Mouse (Mus musculus) spleen, adult 2 months (tissue): ENCODE data around the gene Sectm1a. TPM values are rescaled to one million over a fixed set of nuclear protein-coding genes. Genes with fewer than 3 reads are reported as not detected.
"Not testable (repeated sequence)": the region's sequence is repeated elsewhere in the genome, so short reads cannot be mapped to it uniquely, and the experiment has no call there.

Experiments used
- DNase-seq, 2 experiments: peaks; one replicate each; pipeline versions ENCODE4 v3.0.0 to v3.0.0-alpha.2; 2012 to 2021; ENCODE audit warnings: low spot score in 2 of 2, low read depth in 1 of 2
- H3K27ac ChIP-seq: fragments of 200-500 bp; 2 replicates; pipeline ENCODE4 v1.5.1; 2012; ENCODE audit warnings: low read length, inconsistent platforms; ENCODE audit not compliant: insufficient read depth
- H3K27me3 ChIP-seq: fragments of 200-500 bp; 2 replicates; pipeline ENCODE4 v1.6.1; 2012; ENCODE audit warnings: mild to moderate bottlenecking, moderate library complexity, low read length, inconsistent platforms; ENCODE audit not compliant: control insufficient read depth, insufficient read depth
- H3K36me3 ChIP-seq: fragments of 200-500 bp; 2 replicates; pipeline ENCODE4 v1.6.1; 2012; ENCODE audit warnings: mild to moderate bottlenecking, low read length, inconsistent platforms; ENCODE audit not compliant: control insufficient read depth, insufficient read depth
- H3K4me1 ChIP-seq: fragments of 200-500 bp; 2 replicates; pipeline ENCODE4 v1.6.1; 2011; ENCODE audit warnings: inconsistent platforms; ENCODE audit not compliant: control insufficient read depth, insufficient read depth, insufficient read length
- H3K4me3 ChIP-seq: fragments of 200-500 bp; 2 replicates; pipeline ENCODE4 v1.5.1; 2011; ENCODE audit warnings: mild to moderate bottlenecking, inconsistent platforms; ENCODE audit not compliant: insufficient read depth, insufficient read length; ENCODE audit errors: extremely low read depth
- CTCF ChIP-seq: fragments of 200-500 bp; IDR thresholded peaks from 2 replicates; pipeline ENCODE4 v1.5.1; 2011; ENCODE audit warnings: mild to moderate bottlenecking, inconsistent platforms; ENCODE audit not compliant: insufficient read depth, insufficient read length, insufficient replicate concordance; ENCODE audit errors: extremely low read depth
- POLR2A ChIP-seq: fragments of 200-500 bp; IDR thresholded peaks from 2 replicates; pipeline ENCODE4 v1.6.1; 2011; ENCODE audit warnings: low read depth, low read length, inconsistent platforms
- WGBS: fragments of 180-500 bp; shearing (Covaris S2); methylation state at CpG from one replicate; pipeline ENCODE4 v1.1.7; 2018; 5-methylcytosine and 5-hydroxymethylcytosine counted together
- polyA plus RNA-seq: library from polyadenylated mRNA; depleted of rRNA; stranded (reverse); fragments of >200 nt; gene quantifications from 2 replicates; pipeline ENCODE4 v1.2.3, GENCODE M21; 2012

Gene Sectm1a
- polyA plus RNA-seq, 1 experiment = 5.0 TPM

DNA sequence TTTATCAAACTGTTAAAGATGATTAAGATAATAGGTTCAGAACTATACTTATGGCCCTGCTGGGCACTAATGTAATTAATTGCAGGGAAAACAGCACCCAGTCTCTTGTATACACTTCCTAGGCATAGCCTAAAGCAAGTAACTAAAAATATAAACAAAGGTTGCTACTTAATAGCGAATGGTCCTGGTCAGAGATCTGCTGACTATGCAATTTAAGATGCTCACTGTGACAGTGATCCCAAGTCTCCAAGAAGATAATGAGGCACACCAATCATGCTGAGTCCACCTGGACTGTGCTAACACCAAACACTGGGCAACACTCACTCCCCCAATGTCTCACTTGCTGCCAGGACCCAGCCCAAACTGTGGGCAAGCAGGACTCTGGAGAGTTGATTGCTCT is 31.2 kb downstream of the Sectm1a start:
- Histone ChIP-seq H3K4me3 (no peak overlapping the region), H3K27me3 (no peaks in the 10 kb centered on the region), H3K36me3 (no peaks in the 10 kb centered on the region), H3K27ac (no peak overlapping the region), H3K4me1 (no peaks in the 10 kb centered on the region)
- 78% methylated on average over 1 of the region's 1 CpGs for WGBS
- no peak for DNase-seq
- TF ChIP-seq CTCF = no peak
- TF ChIP-seq POLR2A = no peak

DNA sequence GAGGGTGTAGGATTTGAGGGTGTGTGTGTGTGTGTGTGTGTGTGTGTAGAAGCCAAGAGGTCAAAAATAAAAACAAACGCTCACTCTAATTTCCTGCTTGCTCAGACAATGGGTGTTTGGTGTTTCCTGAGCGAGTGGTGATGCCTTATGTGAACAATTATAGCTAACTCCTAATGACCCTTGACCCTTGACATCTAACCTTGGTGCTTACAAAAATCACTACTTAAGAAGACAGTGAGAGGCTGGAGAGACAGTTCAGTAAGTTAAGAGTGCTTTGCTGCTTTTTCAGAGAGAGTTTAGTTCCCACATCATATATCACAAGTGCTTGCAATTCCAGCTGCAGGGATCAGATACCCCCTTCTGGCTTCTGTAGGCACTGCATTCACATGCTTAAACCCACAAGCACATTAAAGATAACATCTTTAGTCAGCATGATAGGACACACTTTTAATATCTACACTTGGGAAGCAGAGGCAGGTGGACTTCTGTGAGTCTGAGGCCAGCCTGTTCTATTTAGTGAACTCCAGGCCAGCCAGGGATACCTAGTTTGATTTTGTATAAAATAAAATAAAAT is 33.1 kb downstream of the Sectm1a start:
- Histone ChIP-seq H3K27ac (no peak overlapping the region), H3K4me3 (no peak overlapping the region), H3K36me3 (no peaks in the 10 kb centered on the region), H3K27me3 (no peaks in the 10 kb centered on the region), H3K4me1 (no peaks in the 10 kb centered on the region)
- TF ChIP-seq CTCF (no peak), POLR2A (no peak)
- 68% methylated on average over 2 of the region's 2 CpGs for WGBS
- no peak for DNase-seq

DNA sequence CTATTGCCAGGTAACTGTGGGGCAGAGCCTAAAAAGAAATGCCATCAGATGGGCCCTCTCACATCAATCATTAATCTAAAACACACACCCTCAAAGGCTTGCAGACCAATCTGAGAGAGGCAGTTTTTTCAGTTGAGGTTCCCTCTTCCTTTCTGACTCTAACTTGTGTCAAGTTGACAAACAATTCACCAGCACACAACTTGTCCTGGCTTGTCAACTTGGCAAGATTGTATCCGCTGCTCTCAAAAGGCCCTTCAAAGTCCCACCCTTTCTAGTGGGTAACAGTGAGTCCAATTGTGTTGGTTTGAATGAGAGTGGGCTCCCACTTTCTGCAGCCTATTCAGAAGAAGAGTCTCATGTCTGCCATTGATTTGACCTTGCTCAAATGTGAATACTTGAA is 35.7 kb downstream of the Sectm1a start:
- no peak for DNase-seq
- H3K27me3 ChIP-seq = no peaks in the 10 kb centered on the region
- H3K4me3 ChIP-seq = no peak overlapping the region
- H3K36me3 ChIP-seq = no peaks in the 10 kb centered on the region
- 92% methylated on average over 1 of the region's 1 CpGs for WGBS
- TF ChIP-seq CTCF (no peak), POLR2A (no peak)
- H3K4me1 ChIP-seq = no peaks in the 10 kb centered on the region
- no peak overlapping the region for H3K27ac ChIP-seq

DNA sequence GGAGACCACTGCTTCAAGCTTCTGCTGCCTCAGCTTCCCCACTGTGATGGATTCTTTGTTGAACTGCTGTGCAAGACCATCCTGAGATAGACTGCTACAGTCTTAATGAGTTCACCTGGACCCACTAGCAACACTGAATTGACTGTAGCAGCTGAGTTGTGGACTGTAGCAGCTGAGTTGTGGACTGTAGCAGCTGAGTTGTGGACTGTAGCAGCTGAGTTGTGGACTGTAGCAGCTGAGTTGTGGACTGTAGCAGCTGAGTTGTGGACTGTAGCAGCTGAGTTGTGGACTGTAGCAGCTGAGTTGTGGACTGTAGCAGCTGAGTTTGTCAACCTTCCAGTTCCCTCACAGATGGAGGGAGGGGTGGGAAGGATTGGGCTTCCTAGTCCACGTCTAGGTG is 38.0 kb downstream of the Sectm1a start:
- not testable (repeated sequence) for H3K27me3 ChIP-seq, H3K36me3 ChIP-seq, H3K4me3 ChIP-seq, DNase-seq, H3K4me1 ChIP-seq, H3K27ac ChIP-seq
- 63% methylated on average over 1 of the region's 1 CpGs for WGBS

DNA sequence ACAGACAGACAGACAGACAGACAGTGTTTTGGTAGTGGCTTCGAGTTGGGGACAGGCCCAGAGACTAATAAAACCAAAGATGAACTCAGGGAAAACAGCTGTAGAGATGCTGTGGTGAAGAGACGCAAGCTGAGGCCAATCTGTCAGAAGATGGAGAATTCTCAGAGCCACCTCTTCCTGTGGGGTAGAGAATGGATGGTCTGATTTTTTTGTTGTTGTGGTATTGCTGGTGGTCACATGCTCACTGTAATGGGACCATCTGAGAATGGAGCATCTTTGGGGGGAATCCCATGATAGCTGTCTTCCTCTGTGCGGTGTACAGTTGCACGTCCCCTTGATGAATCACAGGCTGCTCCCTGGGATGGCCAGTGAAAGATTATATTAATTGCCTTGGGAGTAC is 38.5 kb downstream of the Sectm1a start:
- H3K27me3 ChIP-seq = no peaks in the 10 kb centered on the region
- H3K4me1 ChIP-seq = no peaks in the 10 kb centered on the region
- H3K27ac ChIP-seq = no peak overlapping the region
- DNase-seq = no peak
- WGBS = 69% methylated on average over 4 of the region's 4 CpGs
- no peak overlapping the region for H3K4me3 ChIP-seq
- H3K36me3 ChIP-seq = no peaks in the 10 kb centered on the region
- TF ChIP-seq CTCF (no peak), POLR2A (no peak)

DNA sequence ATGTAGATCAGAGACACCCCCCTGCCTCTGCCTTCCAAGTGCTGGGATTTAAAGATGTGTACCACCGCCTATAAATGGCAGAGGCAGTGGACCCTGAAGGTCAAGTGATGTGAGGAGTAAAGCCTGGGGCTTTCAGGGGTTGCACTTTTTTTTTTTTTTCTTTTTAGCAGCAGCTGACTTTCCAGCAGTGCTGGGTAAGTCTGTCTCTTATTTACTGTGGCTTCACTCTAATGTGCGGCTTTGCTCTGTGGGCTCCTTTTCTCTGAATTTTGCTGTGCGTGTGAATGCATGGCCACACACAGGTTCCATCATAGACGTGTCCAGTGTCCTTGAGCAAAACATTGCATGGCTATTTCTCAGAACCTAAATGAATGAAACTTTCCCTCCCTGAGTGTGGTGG is 39.4 kb downstream of the Sectm1a start:
- TF ChIP-seq POLR2A = no peak
- TF ChIP-seq CTCF = no peak
- no peak for DNase-seq
- WGBS = 77% methylated on average over 4 of the region's 4 CpGs
- no peaks in the 10 kb centered on the region for H3K36me3 ChIP-seq
- no peaks in the 10 kb centered on the region for H3K4me1 ChIP-seq
- no peak overlapping the region for H3K27ac ChIP-seq
- no peak overlapping the region for H3K4me3 ChIP-seq
- H3K27me3 ChIP-seq = no peaks in the 10 kb centered on the region

DNA sequence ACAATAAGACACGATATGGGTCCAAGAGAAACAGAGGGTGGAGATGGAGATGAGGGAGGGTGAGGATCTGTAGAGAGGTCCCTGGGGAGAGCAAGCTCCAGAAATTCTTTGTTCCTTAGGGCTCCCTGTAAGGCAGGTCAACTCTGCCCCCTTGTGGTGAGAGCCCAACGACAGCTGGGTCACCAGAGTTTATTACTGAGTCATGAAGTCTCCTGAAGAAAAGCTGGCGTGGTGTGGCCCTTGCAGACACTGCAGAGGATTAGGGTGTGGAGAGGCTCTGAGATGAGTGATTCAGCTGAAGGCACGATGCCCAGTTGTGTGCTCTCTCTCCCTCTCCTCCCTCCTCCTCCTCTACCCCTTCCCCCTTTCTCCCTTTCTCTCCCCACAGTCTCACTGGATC is 39.8 kb downstream of the Sectm1a start:
- H3K27me3 ChIP-seq = no peaks in the 10 kb centered on the region
- H3K27ac ChIP-seq = no peak overlapping the region
- peak in 1 of 2 experiments; percentile 59 for DNase-seq
- 6% methylated on average over 4 of the region's 4 CpGs for WGBS
- H3K4me3 ChIP-seq = no peak overlapping the region
- H3K4me1 ChIP-seq = no peaks in the 10 kb centered on the region
- no peak for TF ChIP-seq POLR2A
- TF ChIP-seq CTCF = peak; percentile 74; the same call in 1 of the 2 replicates
- H3K36me3 ChIP-seq = no peaks in the 10 kb centered on the region
